Mouse (Mus musculus) frontal cortex, postnatal 36 days (tissue): ENCODE results near the gene R3hdm4.

ENCODE experiments used
- DNase-seq, 2 experiments: peaks; one replicate each; pipeline ENCODE4 v3.0.0; 2022; ENCODE audit warnings: low spot score in 2 of 2

R3hdm4 gene

DNA sequence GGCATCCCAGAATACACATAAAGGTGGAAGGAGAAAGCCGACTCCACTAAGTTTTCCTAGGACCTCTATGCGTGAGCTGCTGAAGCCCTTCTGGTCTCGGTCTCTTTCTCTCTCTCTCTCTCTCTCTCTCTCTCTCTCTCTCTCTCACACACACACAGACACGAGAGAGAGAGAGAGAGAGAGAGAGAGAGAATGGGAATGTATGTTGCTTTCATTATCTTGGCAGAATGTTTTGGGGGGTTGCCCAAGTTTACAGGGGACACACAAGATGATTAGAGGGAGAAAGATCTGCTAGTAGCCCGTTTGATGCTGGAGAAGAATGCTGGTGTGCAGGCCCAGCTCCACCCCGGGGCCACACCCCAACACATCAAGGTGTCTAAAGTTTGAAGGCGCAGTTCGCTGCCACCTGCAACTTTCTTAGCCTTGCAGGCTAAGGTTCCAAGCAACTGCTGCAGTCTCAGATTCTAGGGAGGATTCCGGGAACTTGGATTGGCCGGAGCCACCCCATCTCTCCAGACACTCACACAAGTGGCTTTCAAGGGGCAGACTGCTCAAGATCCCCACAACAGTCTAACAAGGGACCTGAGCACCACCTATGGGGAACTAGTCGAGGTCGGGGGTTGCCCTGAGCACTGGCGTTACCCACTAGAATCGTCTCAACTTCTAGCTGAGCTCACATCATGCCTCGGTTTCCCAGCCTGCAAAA lies 4.9 kb upstream of the R3hdm4 start:
- DNase-seq, result no peak

DNA sequence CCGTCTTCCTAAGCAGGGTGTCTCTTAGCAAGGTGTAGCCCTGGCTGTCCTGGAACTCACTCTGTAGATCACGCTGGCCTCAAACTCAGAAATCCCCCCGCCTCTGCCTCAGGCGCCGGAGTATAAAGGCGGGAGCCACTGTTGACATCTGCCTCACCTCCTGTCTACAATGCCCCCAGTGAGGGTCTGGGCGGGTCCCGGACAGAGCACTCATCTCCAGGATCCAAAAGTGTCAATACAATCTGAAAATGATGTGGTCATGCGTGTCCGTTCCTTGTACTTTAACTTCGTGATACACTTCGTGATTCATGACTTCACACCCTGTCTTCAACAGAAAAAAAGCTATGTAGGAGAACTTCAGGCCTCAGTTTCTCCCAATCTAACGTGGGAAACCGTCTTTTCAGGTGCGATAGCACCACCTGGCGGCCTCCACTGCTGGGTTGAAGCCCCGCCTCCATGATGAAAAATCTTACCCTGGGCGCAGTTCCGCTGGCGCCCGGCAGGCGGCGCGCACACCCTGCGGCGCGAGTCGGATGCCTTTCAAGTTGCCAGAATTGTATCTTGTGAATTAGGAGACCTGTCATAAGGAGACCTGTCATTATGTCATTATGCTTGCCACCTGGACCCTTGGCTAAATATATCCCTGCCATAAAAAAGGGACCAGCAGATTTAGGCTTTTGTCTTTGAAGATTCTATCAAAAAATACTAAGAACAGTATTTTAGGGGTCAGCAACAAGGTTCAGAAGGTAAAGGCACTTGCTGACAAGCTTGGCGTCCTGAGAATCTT lies 4.2 kb upstream of the R3hdm4 start:
- peak; percentile 95 to 98 for DNase-seq

GRCm38 (mm10) chr10:79921572-79921971 lies 564 bp upstream of the R3hdm4 start:
- DNase-seq, result no peak

DNA sequence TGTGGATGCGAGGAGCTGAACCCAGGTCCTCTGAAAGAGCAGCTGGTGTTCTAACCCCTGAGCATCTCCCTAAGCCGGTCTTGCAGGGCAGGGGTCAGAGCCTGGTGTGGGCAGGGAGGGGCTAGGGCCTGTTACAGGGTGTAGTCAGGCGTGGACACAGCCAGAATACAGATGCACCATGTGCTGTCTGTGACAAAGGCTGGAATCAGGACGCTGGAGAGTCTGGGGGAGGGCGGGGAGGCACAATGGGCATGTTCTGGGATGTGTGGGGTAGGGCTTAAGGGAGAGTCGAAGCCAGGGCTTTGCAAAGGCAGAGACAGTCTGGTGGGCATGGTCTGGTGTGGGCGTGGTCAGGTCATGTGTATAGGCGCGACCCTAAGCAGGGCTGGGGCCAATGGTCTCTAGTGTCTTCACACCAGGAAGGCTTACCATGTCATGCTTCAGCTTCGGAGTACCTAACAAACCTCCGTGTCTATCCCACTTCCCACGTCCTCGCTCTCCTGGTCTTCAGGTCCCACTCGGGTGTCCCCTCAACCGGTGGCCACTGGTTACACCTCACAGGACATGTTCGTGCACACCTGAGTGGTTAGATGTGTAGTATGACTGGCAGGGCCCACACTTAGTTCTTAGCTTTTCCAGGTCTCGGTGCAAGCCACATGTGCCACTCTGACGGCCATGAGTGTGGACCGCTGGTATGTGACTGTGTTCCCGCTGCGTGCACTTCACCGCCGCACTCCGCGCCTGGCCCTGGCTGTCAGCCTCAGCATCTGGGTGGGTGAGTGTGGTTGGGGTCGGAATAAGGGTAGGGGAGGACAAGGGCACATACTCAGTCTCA lies 735 bp downstream of the R3hdm4 start:
- no peak for DNase-seq

DNA sequence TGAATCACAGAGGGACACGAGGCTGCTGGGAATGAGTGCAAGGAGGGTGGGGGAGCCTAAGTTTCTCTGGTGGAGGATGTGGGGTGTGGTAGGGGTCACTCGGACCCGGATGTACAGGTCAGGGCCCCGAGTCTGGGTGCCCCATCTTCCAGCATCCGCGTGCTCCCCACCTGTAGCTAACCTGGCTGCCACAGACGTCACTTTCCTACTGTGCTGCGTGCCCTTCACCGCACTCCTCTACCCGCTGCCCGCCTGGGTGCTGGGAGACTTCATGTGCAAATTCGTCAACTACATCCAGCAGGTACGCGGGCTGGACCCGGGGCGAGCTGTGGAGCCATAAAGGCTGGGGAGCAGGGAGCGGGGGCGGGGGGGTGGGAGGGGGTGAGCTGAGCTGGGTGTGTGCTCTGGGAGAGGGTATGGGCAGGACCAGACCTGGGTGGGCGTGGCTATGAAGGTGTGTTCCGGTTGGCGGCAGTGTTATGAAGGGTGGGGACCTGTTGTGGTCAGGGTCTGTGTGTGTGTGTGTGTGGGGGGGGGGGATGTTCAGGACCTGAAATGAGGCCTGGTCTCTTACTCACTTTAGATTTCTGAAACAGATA lies 1.7 kb downstream of the R3hdm4 start:
- no peak for DNase-seq

GRCm38 (mm10) chr10:79918231-79919078 lies 2.6 kb downstream of the R3hdm4 start:
- no peak for DNase-seq

GRCm38 (mm10) chr10:79917532-79918100 lies 3.4 kb downstream of the R3hdm4 start:
- DNase-seq, result no peak

DNA sequence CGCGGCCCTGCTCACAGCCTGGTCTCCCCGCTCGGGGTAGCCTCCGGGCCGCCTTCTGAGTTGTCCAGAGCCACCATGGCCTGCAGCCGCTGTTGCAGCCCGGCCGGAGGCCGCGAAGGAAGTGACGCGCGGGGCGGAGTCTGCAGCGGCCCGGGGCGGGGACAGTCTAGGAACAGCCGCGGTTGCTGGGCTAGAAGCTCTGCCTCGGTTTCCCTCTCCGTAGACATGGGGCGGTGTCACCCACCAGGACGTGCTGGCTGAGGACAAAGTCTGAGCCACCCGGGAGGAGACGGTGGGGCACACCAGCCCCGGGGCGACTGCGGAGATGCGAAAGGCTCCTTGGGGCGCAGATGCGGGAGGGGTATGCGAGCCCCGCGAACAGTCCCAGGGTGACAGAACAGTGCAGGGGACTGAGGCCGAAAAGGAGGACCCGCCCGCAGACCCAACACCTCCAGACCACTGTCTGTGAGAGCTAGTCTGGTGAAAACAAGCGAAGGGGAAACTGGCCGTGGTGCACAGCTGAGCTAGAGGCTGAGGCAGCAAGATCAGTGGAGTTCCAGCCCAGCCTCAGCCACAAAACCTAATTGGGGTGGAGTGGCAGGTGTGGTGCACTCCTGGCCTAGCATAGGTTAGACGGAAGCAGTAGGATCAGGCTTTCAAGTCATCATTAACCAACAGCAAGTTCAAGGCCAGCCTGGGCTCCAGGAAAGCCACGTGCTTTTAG lies 4.0 kb downstream of the R3hdm4 start, which contains the start of gene Kiss1r:
Kiss1r (plus strand) TSS at position 164 of the 724 bp plus-strand sequence.
- DNase-seq, result peak; percentile 82

DNA sequence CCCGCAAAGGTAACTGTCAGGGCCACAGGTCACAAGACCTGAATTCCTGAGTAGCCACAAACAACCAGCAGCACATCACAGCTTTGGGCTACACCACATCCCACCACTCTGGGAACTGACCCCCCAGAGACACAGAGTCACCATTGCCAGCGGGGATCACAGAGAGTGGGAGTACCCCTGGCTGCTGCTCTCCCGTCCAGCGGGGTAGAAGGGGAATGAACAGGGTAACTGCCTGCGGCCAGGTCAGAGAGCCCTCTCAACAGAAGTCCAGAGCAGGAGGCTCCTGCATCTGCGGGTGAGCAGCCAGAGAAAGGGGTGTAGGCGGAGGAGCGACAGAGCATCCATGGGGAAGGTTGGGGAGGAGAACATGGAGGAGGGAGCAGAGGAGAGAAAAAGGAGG lies 4.9 kb downstream of the R3hdm4 start:
- DNase-seq, result peak in 1 of 2 experiments; percentile 31

GRCm38 (mm10) chr10:79914948-79915596 lies 5.9 kb downstream of the R3hdm4 start:
- no peak for DNase-seq

- no peak for DNase-seq
Measured at GRCm38 (mm10) chr10:79914131-79914947, 6.7 kb downstream of the R3hdm4 start.

GRCm38 (mm10) chr10:79912412-79912811 lies 8.6 kb downstream of the R3hdm4 start:
- no peak for DNase-seq

DNA sequence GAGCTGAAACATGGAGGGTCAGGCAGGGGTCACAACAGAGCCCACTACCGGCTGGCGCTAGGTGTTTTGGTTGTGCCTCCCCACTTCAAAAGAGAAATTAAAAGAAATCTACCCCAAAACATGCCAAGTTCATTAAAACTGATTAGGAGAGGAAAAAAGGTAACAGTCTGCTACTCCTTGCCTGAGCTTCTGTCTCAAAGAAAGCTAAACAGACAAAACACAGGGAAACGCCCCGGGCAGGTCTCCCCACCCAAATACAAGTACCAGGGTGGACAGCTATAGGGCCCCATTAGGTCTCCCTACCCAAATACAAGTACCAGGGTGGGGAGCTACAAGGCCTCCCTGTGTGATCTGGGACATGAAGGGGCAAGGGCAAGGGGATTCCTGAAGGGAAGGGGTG lies 10.5 kb downstream of the R3hdm4 start, which contains the start of gene Gm26602:
Gm26602 (plus strand) TSS at position 301 of the 400 bp plus-strand sequence.
- DNase-seq, result no peak

GRCm38 (mm10) chr10:79909092-79909922 lies 11.7 kb downstream of the R3hdm4 start:
- DNase-seq, result peak in 1 of 2 experiments; percentile 73

DNA sequence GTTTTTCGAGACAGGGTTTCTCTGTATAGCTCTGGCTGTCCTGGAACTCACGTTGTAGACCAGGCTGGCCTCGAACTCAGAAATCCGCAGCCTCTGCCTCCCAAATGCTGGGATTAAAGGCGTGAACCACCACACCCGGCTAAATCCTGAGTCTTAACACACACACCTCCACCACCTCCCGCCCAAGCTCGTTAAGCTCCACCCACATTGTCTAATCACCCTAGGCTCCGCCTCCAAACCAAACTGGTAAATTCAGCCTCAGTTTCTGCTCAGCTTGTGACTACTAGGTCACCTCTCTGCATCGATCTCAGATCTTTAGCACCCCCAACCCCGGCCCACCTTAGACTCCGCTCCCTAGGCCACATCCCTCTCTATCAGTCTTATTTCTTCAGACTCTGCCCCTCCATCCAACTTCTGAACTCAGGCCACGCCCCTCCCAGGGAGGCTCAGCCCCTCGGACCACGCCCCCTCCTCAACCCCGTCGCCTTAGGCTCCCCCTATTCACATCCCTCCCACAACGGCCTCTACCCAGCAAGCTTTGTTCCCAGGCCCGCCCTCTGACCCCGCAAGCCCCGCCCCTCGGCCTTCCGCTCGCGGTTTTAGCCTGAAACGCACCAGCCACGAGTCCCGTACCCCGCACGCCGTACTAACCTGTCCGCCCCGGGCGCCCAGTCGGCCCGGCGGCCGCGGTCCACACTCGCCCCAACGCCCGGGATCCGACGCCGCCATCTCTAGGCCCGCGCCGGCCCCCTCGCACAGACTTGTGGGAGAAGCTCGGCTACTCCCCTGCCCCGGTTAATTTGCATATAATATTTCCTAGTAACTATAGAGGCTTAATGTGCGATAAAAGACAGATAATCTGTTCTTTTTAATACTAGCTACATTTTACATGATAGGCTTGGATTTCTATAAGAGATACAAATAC lies 12.6 kb downstream of the R3hdm4 start, which contains the start of gene Med16:
Med16 (minus strand) TSS at position 757 of the 925 bp plus-strand sequence.
- DNase-seq, result peak; percentile 94 to 97

GRCm38 (mm10) chr10:79907415-79907814 lies 13.6 kb downstream of the R3hdm4 start:
- DNase-seq, result no peak
